Mouse (Mus musculus) heart, adult 2 months (tissue): ENCODE results near the gene Eif4g1.

Experiments
- CTCF ChIP-seq: fragments of 200-600 bp; IDR thresholded peaks from 2 replicates; pipeline ENCODE4 v1.8.1; 2022; ENCODE audit warnings: antibody characterized with exemption, mild to moderate bottlenecking, moderate library complexity
- EP300 ChIP-seq: fragments of 200-500 bp; IDR thresholded peaks from 2 replicates; pipeline ENCODE4 v1.6.1; 2011; ENCODE audit warnings: low read depth, low read length, control low read depth; ENCODE audit not compliant: insufficient read depth

GRCm38 (mm10) chr16:20702522-20702893 is 34.4 kb downstream of the Eif4g1 start:
- no peak for TF ChIP-seq EP300
- TF ChIP-seq CTCF: peak; percentile 72
